Mouse (Mus musculus) olfactory bulb, adult 2 months (tissue): ENCODE data around the gene Prdm2.

Experiments used
- CTCF ChIP-seq: fragments of 200-500 bp; IDR thresholded peaks from 2 replicates; pipeline ENCODE4 v1.5.1; 2012; ENCODE audit warnings: low read depth, mild to moderate bottlenecking, low read length, moderate library complexity; ENCODE audit not compliant: insufficient read depth
- POLR2A ChIP-seq: fragments of 200-500 bp; IDR thresholded peaks from 2 replicates; pipeline ENCODE4 v1.6.1; 2012; ENCODE audit warnings: mild to moderate bottlenecking, low read depth, low read length, moderate library complexity; ENCODE audit not compliant: insufficient read depth

GRCm38 (mm10) chr4:143103811-143104210 lies 109.0 kb downstream of the Prdm2 start:
- TF ChIP-seq CTCF (no peak), POLR2A (no peak)
